Mouse (Mus musculus) erythroblast, embryonic 14.5 days (primary cell): ENCODE data around the gene Peg3. TPM values are rescaled to one million over a fixed set of nuclear protein-coding genes. Genes with fewer than 3 reads are reported as not detected.

Source experiments
- H3K27me3 ChIP-seq: 2 replicates; pipeline ENCODE4 v1.6.1; 2012; ENCODE audit warnings: inconsistent platforms; ENCODE audit not compliant: control insufficient read depth
- H3K36me3 ChIP-seq: 2 replicates; pipeline ENCODE4 v1.6.1; 2012; ENCODE audit warnings: mild to moderate bottlenecking, inconsistent platforms; ENCODE audit not compliant: control insufficient read depth
- H3K4me1 ChIP-seq: 2 replicates; pipeline ENCODE4 v1.6.1; 2012; ENCODE audit warnings: inconsistent platforms; ENCODE audit not compliant: control insufficient read depth
- H3K4me3 ChIP-seq: replicated peaks from 2 replicates; pipeline ENCODE3; 2012; ENCODE audit warnings: moderate library complexity, mild to moderate bottlenecking, inconsistent platforms
- H3K9me3 ChIP-seq: 2 replicates; pipeline ENCODE4 v1.6.1; 2012; ENCODE audit warnings: low read length, inconsistent platforms, mixed read lengths; ENCODE audit not compliant: control insufficient read depth
- GATA1 ChIP-seq: IDR thresholded peaks from 2 replicates; pipeline ENCODE4 v1.6.1; 2012; ENCODE audit warnings: low read length, inconsistent platforms, mixed read lengths
- TAL1 ChIP-seq: IDR thresholded peaks from 3 replicates; pipeline ENCODE4 v1.6.1; 2012; ENCODE audit warnings: low read length, inconsistent platforms, mixed read lengths
- polyA plus RNA-seq: library from polyadenylated mRNA; stranded (reverse); fragments of >175 nt; gene quantifications from 2 replicates; pipeline ENCODE4 v1.2.3, GENCODE M21; 2012

Peg3 gene
- polyA plus RNA-seq, 1 experiment, result 0.17 TPM

DNA sequence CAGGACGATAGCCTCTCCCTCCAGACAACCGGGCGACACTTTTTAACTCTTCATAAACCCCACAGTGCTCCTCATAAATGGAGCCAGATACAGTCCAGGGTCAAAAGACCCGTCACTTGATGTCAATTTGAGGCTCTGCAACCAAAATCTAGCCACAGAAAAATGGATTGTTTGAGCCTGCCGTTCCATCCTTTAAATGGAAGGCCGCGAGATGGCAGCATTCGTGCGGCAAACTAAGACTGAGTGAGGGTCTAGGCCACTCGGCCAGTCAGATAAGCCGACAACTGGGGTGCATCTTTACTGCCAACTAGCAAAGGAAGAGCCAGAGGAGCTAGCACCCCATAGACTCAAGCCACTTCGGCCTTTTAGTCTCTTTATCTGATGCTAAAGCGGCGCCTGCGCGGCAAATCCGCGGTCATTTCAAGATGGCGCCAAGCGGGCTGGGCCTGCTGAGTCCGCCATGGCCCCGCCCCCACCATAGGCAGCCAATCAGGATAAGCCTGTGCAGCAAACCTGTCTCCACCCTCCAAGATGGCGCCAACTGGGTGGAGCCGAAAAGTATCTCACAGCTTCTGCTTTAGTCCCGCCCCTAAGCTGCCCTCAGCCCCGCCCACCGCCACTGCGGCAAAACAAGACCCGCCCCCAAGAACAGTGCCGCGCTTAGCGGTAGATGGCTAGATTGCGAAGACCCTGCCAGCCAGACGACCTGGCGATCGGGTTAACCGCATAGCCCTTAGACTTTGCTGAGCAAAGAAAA is 992 bp downstream of the Peg3 start:
- TF ChIP-seq TAL1, result no peak
- TF ChIP-seq GATA1, result no peak
- Histone ChIP-seq H3K4me3 (peak overlapping the region; percentile 69), H3K36me3 (peaks cover 10% of the 10 kb centered on the region), H3K4me1 (peaks cover 27% of the 10 kb centered on the region), H3K9me3 (peaks cover 43% of the 10 kb centered on the region), H3K27me3 (peaks cover 35% of the 10 kb centered on the region)

DNA sequence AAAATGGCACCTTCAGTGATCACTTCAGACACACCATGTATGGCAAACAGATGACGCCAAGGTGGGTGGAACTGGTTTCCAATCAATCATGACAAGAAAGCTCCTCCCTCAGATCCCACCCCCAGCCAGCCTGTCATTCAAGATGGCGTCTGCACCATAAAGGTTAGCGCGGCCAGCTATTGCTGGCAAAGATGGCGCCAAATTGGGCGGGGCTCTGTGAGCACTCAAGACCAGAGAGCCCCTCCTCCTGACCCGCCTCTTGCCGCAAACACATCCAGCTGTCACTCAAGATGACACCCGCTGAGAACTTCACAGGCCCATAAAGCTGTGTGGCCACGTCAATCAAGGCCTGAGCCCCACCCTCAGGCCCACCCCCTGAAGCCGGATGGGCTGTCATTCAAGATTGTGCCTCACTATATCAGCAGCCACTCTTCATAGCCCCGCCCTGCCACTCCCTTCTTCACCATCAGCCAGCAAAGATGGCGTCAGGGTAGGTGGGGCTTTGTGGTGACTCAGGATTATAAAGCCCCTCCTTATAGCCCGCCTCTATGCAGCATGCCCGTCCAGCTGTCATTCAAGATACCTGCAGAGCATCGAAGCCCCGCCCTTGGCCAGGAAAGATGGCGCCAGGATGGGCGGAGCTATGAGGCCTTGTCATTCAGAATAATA is 1.8 kb downstream of the Peg3 start:
- H3K36me3 ChIP-seq, result peaks cover 12% of the 10 kb centered on the region
- TF ChIP-seq GATA1, result no peak
- TF ChIP-seq TAL1, result no peak
- H3K4me3 ChIP-seq, result peak overlapping the region; percentile 69
- H3K4me1 ChIP-seq, result peaks cover 27% of the 10 kb centered on the region
- peaks cover 35% of the 10 kb centered on the region for H3K27me3 ChIP-seq
- H3K9me3 ChIP-seq, result peaks cover 43% of the 10 kb centered on the region

DNA sequence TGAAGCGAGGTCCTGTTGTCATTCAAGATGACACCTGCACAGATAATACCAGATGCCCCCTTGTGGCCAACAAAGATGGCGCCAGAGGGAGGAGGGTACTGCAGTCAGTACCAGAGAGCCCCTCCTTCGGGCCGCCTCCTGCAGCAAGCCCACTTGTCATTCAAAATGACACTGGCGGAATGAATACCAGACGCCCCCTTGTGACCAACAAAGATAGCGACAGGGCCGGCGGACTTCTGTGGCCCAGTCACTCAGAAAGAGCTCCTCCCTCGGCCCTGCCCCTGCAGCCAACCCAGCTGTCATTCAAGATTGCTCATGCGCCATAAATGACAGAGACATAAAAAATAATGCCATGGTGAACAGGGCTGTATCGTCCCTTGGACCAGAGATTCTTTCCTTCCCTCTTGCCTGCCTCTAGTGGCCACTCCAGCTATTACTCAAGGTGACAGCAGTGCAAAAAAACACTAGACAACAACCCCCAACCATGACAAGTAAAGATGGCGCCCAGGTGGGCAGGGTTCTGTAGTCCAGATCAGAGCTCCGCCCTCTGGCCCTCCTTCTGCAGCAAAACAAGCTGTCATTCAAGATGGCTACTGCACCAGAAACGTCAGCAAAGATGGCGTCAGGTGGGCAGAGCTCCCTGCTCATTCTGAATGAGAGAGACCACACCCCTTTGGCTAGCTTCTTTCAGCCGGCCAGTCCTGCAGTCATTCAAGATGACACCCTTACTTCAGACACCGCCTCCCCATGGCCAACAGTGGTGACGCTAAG is 2.7 kb downstream of the Peg3 start:
- Histone ChIP-seq H3K4me1 (peaks cover 27% of the 10 kb centered on the region), H3K4me3 (peak overlapping the region; percentile 69), H3K9me3 (peaks cover 43% of the 10 kb centered on the region), H3K27me3 (peaks cover 33% of the 10 kb centered on the region), H3K36me3 (peaks cover 13% of the 10 kb centered on the region)
- TF ChIP-seq TAL1 (no peak), GATA1 (no peak)

DNA sequence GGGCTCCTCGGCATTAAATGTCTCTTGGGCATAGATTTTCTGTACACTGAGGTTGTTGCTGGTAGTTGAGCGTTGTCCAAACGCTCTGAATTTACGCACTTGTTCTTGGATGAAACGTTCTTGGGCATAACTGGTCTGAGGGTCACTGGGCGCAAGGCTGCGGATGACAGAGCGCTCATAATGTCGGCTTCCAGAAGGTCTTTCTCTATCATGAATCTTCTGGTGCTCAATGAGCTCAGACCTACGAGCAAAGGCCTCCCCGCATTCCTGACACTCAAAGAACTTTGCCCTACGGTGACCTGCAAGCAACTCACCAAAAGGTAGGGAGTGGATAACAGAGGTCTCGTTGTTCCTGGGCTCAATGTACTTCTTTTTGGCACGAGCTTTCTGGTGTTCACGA is 20.8 kb downstream of the Peg3 start:
- Histone ChIP-seq H3K9me3 (peaks cover 44% of the 10 kb centered on the region), H3K27me3 (no peaks in the 10 kb centered on the region), H3K36me3 (peaks cover 56% of the 10 kb centered on the region), H3K4me1 (no peaks in the 10 kb centered on the region), H3K4me3 (no peak overlapping the region)
- TF ChIP-seq TAL1, result no peak
- no peak for TF ChIP-seq GATA1

- H3K9me3 ChIP-seq, result peaks cover 44% of the 10 kb centered on the region
- no peaks in the 10 kb centered on the region for H3K4me1 ChIP-seq
- peaks cover 56% of the 10 kb centered on the region for H3K36me3 ChIP-seq
- H3K27me3 ChIP-seq, result no peaks in the 10 kb centered on the region
- H3K4me3 ChIP-seq, result no peak overlapping the region
- TF ChIP-seq TAL1, result no peak
- no peak for TF ChIP-seq GATA1
Measured at GRCm38 (mm10) chr7:6708451-6709180, 21.6 kb downstream of the Peg3 start.

DNA sequence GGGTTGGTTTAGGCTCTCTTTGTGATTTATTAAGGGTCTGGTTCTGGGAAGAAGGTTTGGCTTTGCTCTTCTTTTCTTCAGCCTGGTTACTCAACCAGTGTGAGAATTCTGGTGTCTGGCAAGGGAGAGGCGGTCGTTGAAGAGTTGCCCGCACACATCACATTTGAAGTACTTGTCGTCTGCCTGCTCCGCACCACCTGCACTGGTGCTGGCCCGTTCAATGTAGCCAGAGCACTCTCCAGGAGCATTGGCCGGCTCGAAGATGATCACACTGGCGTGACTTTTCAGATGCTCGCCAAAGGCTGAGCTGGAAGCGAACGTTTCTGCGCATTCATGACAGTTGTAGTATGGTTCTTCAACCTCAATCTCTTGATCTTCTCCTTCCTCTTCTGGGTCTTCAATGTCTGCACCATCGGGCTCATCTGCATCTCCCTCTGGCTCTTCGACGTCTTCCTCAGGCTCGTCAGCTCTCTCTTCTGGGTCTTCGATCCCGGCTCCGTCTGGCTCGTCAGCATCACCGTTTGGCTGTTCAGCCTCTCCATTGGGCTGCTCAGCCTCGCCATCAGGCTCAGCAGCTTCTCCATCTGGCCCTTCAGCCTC is 22.7 kb downstream of the Peg3 start:
- TF ChIP-seq TAL1 (no peak), GATA1 (no peak)
- Histone ChIP-seq H3K36me3 (peaks cover 50% of the 10 kb centered on the region), H3K27me3 (no peaks in the 10 kb centered on the region), H3K9me3 (peaks cover 44% of the 10 kb centered on the region), H3K4me3 (no peak overlapping the region), H3K4me1 (no peaks in the 10 kb centered on the region)

DNA sequence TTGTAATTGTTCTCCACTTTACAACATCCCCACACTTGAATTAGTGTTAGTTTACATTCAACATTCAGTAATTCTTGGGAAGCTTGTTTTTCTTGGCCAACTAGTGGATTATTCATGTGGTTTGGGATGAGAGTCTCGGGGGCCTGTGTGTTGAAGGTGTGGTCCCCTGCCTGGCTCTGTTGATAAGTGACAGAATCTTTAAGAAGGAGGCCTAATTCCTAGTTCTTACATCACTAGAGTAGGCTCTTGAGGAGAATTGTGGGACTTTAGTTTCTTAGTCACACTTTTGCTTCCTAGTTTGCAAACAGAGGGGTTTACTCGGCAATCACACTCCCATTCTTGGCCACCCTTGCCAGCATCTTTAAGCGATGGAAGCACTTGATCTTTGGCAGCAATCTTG is 31.0 kb downstream of the Peg3 start:
- Histone ChIP-seq H3K4me3 (no peak overlapping the region), H3K9me3 (0 out of 2 replicates have a peak, but pooled peaks cover 2% of the 10 kb centered on the region), H3K27me3 (no peaks in the 10 kb centered on the region), H3K4me1 (no peaks in the 10 kb centered on the region), H3K36me3 (no peaks in the 10 kb centered on the region)
- TF ChIP-seq GATA1 (no peak), TAL1 (no peak)

DNA sequence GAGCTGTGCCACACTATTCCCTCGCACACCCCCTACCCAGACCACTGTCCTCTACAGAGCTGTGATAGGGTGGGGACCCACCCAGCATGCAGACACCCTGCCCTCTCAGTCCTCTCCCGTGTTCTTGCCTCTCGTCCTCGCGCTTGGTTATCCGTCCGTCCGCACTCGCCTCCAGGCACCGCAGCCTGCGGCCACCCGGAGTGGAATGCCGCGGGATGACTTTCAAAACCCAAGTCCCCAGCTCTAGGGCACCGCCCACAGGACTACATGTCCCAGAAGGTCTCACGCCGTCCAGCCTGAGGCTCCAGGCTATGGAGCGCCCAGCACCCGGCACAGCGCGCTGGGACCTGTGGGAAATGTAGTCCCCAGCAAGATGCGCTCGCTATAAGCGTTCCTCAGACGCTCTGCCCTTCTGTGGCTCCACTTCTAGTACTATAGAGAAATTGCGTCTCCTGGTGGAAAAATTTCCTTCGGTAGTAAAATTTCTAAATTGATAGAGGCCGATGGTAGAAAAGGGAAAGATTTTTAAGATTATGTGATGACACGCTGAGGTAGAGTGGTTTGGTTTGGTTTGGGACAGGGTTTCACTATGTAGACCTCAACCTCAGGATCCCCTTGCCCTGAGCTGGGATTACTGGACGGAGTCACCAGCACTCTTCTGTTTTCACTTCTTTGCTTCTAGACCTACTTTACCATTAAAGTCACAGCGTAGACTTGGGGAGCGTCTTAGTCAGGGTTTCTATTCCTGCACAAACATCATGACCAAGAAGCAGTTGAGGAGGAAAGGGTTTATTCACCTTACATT is 33.8 kb downstream of the Peg3 start, which contains the start of gene Zim1:
Gene Zim1, minus strand, starts transcription at position 210 of the 805 bp plus-strand sequence.
- Histone ChIP-seq H3K27me3 (no peaks in the 10 kb centered on the region), H3K36me3 (no peaks in the 10 kb centered on the region), H3K4me3 (peak within 1 kb of the TSS; percentile 52), H3K4me1 (no peaks in the 10 kb centered on the region), H3K9me3 (0 out of 2 replicates have a peak, but pooled peaks cover 2% of the 10 kb centered on the region)
- TF ChIP-seq TAL1 (no peak), GATA1 (no peak)
